Mouse (Mus musculus) spleen, postnatal 0 days (tissue): Measurements from ENCODE around the gene Srcin1. TPM values are rescaled to one million over a fixed set of nuclear protein-coding genes. Genes with fewer than 3 reads are reported as not detected.

Experiments used
- polyA plus RNA-seq: library from polyadenylated mRNA; unstranded; fragments of >200 nt; fragmentation: Nextera tagmentation; extraction: Ambion mirVana; gene quantifications from 2 replicates; pipeline ENCODE4 v1.2.1, GENCODE M21; 2015

Srcin1 gene
- polyA plus RNA-seq: 0.05 and 0.06 TPM in 2 replicates

DNA sequence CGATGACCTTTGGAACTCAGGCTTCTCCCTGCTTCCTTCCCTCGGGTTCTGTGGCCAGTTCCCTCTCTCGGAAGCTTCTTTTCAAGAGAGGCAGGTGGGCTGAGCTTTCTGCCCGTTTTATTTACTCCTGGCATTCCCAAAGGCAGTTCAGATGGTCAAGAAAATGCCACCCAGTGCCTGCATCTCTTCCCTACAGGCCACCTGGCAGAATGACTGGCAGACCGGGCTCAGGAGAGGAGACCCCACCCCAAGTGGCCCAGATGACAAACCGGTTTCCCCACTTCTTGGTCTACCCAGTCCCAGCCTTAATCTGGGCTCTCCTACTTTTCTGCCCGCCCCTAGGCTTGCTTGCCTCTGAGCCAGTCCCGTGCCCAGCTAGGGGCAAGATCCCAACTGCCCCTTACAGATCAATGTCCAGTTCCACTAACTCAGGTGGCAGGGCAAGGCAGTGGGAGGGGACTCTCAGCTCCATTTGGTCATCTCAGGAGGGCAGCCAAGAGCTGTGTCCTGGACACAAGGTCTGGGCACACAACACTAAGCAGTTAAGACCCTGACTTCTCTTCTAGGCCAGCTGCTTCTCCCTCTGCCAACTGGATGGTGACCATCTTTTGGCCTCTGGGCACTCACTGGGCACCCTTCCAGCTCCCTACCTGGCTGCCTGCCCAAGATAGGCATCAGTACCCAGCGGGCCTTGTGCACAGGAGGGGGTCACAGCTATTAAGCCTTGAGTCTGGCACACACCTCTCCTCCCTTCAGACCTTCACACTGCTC, at the start of gene Srcin1:
Gene Srcin1 (minus strand): TSS at position 51 of the 771 bp plus-strand sequence.

DNA sequence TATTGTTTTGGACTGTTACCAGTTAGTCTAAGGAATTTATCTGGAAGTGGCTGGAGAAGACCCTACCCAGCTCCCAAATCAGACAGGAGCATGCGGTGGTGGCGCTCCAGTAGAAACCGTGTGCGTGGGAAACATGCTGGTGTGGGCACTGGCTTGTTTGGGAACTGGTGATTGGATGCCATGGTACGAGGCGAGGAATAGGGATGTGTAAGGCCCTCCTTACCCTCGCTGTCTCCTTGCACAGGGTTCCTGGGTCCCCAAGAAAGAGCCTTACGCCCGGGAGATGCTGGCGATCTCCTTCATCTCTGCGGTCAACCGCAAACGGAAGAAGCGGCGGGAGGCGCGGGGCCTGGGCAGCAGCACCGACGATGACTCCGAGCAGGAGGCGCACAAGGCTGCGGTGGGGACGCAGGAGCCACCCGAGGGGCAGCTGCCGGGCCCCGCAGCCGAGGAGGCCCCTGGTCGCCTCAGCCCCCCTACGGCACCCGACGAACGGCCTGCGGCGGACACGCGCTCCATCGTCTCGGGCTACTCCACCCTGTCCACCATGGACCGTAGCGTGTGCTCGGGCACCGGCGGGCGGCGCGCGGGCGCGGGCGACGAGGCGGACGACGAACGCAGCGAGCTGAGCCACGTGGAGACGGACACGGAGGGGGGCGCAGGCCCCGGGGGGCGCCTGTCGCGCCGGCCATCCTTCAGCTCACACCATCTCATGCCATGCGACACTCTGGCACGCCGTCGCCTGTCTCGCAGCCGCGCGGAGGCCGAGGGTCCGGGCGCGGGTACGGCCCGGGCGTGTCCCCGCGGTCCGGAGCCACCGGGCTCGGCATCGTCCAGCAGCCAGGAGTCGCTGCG, 75.9 kb downstream of the Srcin1 start, which contains the start of gene 4933428G20Rik:
Gene 4933428G20Rik (minus strand): TSS at position 476 of the 855 bp plus-strand sequence.

Other genes starting within 250 kb of the Srcin1 start
- 0.04 and 0.05 TPM in 2 replicates for gene Gpr179, start 224.1 kb downstream of the Srcin1 start, polyA plus RNA-seq
- gene Socs7, start 213.6 kb downstream of the Srcin1 start, polyA plus RNA-seq: 1.8 and 1.9 TPM in 2 replicates
- 14.7 and 15.7 TPM in 2 replicates for gene Arhgap23, start 160.7 kb downstream of the Srcin1 start, polyA plus RNA-seq
- 1.8 and 2.1 TPM in 2 replicates for gene 4933428G20Rik, start 75.8 kb downstream of the Srcin1 start, polyA plus RNA-seq
- gene Epop, start 53.5 kb upstream of the Srcin1 start, polyA plus RNA-seq: 0.35 and 0.96 TPM in 2 replicates
- gene Mllt6, start 87.2 kb upstream of the Srcin1 start, polyA plus RNA-seq: 0.85 and 1.2 TPM in 2 replicates
- 7.7 and 10.7 TPM in 2 replicates for gene Cisd3, start 109.6 kb upstream of the Srcin1 start, polyA plus RNA-seq
- 3.3 and 4.8 TPM in 2 replicates for gene Pcgf2, start 124.3 kb upstream of the Srcin1 start, polyA plus RNA-seq
- 399 and 419 TPM in 2 replicates for gene Psmb3, start 127.2 kb upstream of the Srcin1 start, polyA plus RNA-seq
- 1.4 and 1.9 TPM in 2 replicates for gene Pip4k2b, start 168.5 kb upstream of the Srcin1 start, polyA plus RNA-seq
- gene Cwc25, start 190.4 kb upstream of the Srcin1 start, polyA plus RNA-seq: 10.5 and 11.9 TPM in 2 replicates
- 0.35 TPM in 1 of 2 replicates, not detected in the other for gene 1700001P01Rik, start 199.7 kb upstream of the Srcin1 start, polyA plus RNA-seq
- gene Rpl23, start 206.3 kb upstream of the Srcin1 start, polyA plus RNA-seq: 699 and 705 TPM in 2 replicates
- gene Lasp1, start 222.8 kb upstream of the Srcin1 start, polyA plus RNA-seq: 34.4 and 47.2 TPM in 2 replicates